Mouse (Mus musculus): ENCODE measurements around the gene Abca7.
A peak's percentile ranks its signal among the peaks of the same experiment; 100 is the strongest.
"Not testable (repeated sequence)": the region's sequence is repeated elsewhere in the genome, so short reads cannot be mapped to it uniquely, and the experiment has no call there.

The Abca7 gene

GRCm38 (mm10) chr10:80050885-80051617 lies 54.8 kb downstream of the Abca7 start:
- DNase-seq: no peak

- no peak for DNase-seq
Observed at GRCm38 (mm10) chr10:80051618-80052373, 55.5 kb downstream of the Abca7 start.

GRCm38 (mm10) chr10:80052374-80052764 lies 56.1 kb downstream of the Abca7 start:
- no peak for DNase-seq

- DNase-seq: peak; percentile 100
Observed at GRCm38 (mm10) chr10:80053259-80053780, 57.0 kb downstream of the Abca7 start.

- no peak for DNase-seq
Observed at GRCm38 (mm10) chr10:80053831-80054815, 57.8 kb downstream of the Abca7 start.

GRCm38 (mm10) chr10:80054911-80055310 lies 58.6 kb downstream of the Abca7 start:
- not testable (repeated sequence) for DNase-seq

GRCm38 (mm10) chr10:80055364-80055763 lies 59.1 kb downstream of the Abca7 start:
- DNase-seq: no peak

GRCm38 (mm10) chr10:80055891-80056290 lies 59.6 kb downstream of the Abca7 start:
- DNase-seq: no peak

GRCm38 (mm10) chr10:80056506-80056905 lies 60.2 kb downstream of the Abca7 start:
- DNase-seq: no peak

- DNase-seq: no peak
Observed at GRCm38 (mm10) chr10:80056976-80057682, 60.8 kb downstream of the Abca7 start.

- DNase-seq: no peak
Observed at GRCm38 (mm10) chr10:80057683-80058326, 61.5 kb downstream of the Abca7 start.

- DNase-seq: no peak
Observed at GRCm38 (mm10) chr10:80063104-80063503, 66.8 kb downstream of the Abca7 start.

GRCm38 (mm10) chr10:80063877-80064650 lies 67.8 kb downstream of the Abca7 start:
- DNase-seq: no peak

All from layer of hippocampus, adult 9-11 months (tissue).